Mouse (Mus musculus) cerebellum, adult 8-10 months (tissue): Measurements from ENCODE around the gene Atp5k.

Experiments
- DNase-seq: peaks from one replicate; pipeline ENCODE4 v3.0.0; 2022

Atp5k gene

GRCm38 (mm10) chr5:108423427-108423826 is 10.8 kb downstream of the Atp5k start:
- no peak for DNase-seq

GRCm38 (mm10) chr5:108422741-108423140 is 11.5 kb downstream of the Atp5k start:
- DNase-seq, result no peak

- no peak for DNase-seq
These were observed 19.5 kb downstream of the Atp5k start for GRCm38 (mm10) chr5:108414711-108415110.

DNA sequence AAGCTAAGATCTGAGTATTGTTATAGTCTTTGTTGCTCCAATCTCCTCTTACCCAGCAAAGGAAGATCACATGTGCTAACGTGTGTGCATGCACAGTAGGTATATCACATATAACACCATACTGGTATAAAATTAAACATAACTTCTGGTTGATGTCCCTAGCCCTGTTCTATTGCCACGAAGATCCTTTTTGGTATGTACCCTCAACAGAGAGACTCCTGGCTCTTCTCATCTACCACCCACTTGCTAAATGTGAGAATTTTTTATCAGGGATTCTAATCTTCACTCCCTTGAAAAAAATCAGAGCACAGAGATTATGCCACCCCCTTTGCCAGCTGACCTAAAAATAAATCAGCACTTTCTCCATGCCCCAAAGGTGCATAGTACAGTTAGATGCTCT is 27.3 kb downstream of the Atp5k start:
- no peak for DNase-seq

GRCm38 (mm10) chr5:108405460-108405859 is 28.8 kb downstream of the Atp5k start:
- no peak for DNase-seq

GRCm38 (mm10) chr5:108403453-108403852 is 30.8 kb downstream of the Atp5k start:
- DNase-seq, result no peak

DNA sequence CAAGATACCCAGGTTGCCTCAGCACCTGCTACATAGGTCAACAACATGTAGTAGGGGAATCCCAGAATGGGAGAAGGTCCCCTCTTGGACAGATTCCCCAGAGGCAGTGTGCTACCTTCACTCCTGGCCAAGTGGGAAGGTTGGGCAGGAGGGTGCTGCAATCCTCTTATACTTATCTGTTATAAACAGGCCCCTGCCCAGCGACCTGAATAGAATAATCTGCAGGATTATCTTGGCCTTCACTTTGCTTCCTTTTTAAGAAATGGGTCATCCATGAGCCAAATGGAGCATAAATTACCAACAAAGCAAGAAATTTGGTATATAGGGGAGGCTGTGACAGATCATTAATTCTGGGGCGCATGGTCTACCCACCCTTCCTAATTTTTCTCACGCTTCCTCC is 44.5 kb downstream of the Atp5k start:
- no peak for DNase-seq

GRCm38 (mm10) chr5:108388201-108388600 is 46.0 kb downstream of the Atp5k start, which contains the start of gene Pde6b:
Gene Pde6b (plus strand): TSS chr5:108388391.
- no peak for DNase-seq

DNA sequence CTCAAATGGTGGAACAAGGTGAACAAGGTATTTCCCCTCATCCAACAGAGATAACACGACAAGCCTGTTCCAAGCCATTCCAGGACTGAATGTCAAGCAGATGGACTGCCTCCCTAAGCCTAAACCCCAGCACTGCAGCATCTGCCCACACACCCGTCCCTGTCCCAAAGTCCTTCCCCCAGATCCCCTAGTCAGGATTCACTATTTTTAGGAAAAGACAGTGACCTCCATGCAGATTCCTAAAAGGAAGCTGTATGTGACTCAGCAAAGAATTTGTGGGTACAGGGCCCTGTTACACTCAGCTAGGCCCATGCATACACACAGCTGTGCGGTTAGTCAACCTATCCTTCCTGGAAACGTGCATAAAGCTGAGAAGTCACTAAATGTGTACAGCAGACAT is 47.8 kb downstream of the Atp5k start:
- DNase-seq, result no peak

DNA sequence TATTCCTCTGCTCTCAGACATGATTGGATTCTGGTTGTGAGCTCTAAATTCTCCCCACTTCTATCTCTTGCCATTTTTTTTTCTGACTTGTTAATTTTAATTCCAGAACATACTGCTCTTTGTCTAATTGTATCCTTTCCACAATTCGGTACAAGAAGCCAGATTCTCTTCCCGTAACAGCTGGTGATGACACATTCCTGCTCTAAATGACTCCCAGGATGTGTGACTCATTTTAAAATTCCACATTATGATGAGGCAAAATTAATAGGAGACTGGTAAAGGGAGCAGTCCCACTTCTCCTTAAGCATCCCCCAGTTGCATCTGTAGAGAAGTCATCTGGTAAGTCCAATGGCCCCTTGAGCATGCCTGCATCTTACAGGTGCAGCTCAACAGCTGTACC is 48.6 kb downstream of the Atp5k start:
- DNase-seq, result no peak
